Mouse (Mus musculus): ENCODE results near the gene Eps15l1.

DNA sequence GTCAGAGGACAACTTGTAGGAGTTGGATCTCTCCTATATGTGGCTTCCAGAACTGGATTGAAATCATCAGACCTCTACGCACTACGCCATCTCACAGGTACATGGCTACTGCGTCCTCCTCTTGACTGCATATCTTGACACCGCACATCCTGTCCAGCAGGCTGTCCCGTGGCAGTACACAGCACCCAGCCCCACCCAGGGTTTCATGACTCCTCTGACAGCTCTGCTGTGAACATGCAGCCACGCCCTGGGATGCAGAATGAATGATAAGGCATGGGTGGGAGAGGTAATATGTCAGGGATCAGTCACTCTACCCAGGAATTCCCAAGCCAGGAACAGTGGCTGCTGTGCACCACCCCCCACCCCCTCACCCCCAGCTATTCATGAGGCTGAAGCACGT is 7.4 kb downstream of the Eps15l1 start:
- TF ChIP-seq SRF (IDR thresholded peaks at IDR 0.05; ENCODE audit: control insufficient read depth, insufficient read length, low read depth) (no peak), POLR2A (IDR thresholded peaks at IDR 0.05; ENCODE audit: insufficient read length, low read depth) (no peak), USF1 (IDR thresholded peaks at IDR 0.05; ENCODE audit: low read depth) (no peak)
